Mouse (Mus musculus): ENCODE results near the gene Qk. TPM values are rescaled to one million over a fixed set of nuclear protein-coding genes. Genes with fewer than 3 reads are reported as not detected.
A peak's percentile ranks its signal among the peaks of the same experiment; 100 is the strongest.

Gene Qk
- 45.6 and 48.1 TPM in 2 replicates for polyA plus RNA-seq (2015; fragmentation: Nextera tagmentation; extraction: Ambion mirVana)

GRCm38 (mm10) chr17:10319685-10320455 is at the start of gene Qk:
Qk (minus strand) TSS chr17:10319854.
- Histone ChIP-seq H3K4me1 (replicated peaks) (peaks cover 36% of the 10 kb centered on the region), H3K27ac (replicated peaks) (peak within 1 kb of the TSS; percentile 99), H3K4me2 (peak within 1 kb of the TSS; percentile 68), H3K9ac (peak within 1 kb of the TSS; percentile 100), H3K4me3 (peak within 1 kb of the TSS; percentile 94), H3K9me3 (no peaks in the 10 kb centered on the region), H3K27me3 (no peaks in the 10 kb centered on the region), H3K36me3 (no peaks in the 10 kb centered on the region)
- WGBS = under 1% methylated on average over 86 of the region's 86 CpGs
- ATAC-seq (ENCODE audit: low read depth) = peak; percentile 87

GRCm38 (mm10) chr17:10367044-10367443 is 47.4 kb upstream of the Qk start:
- ATAC-seq (ENCODE audit: low read depth) = no peak
- no peaks in the 10 kb centered on the region for H3K36me3 ChIP-seq
- no peaks in the 10 kb centered on the region for H3K4me1 ChIP-seq (replicated peaks)
- no peaks in the 10 kb centered on the region for H3K27me3 ChIP-seq
- H3K4me3 ChIP-seq = no peak overlapping the region
- H3K9ac ChIP-seq = no peak overlapping the region
- H3K9me3 ChIP-seq = no peaks in the 10 kb centered on the region
- 83% methylated on average over 5 of the region's 5 CpGs for WGBS
- no peak overlapping the region for H3K27ac ChIP-seq (replicated peaks)
- H3K4me2 ChIP-seq = no peak overlapping the region

GRCm38 (mm10) chr17:10366577-10366976 is 46.9 kb upstream of the Qk start:
- 82% methylated on average over 4 of the region's 4 CpGs for WGBS
- no peak overlapping the region for H3K4me3 ChIP-seq

GRCm38 (mm10) chr17:10365501-10366482 is 46.1 kb upstream of the Qk start:
- no peak overlapping the region for H3K27ac ChIP-seq (replicated peaks)

More at GRCm38 (mm10) chr17:10366577-10366976, 46.9 kb upstream of the Qk start:
- Histone ChIP-seq H3K36me3 (no peaks in the 10 kb centered on the region), H3K27me3 (no peaks in the 10 kb centered on the region), H3K4me1 (replicated peaks) (no peaks in the 10 kb centered on the region), H3K9me3 (no peaks in the 10 kb centered on the region), H3K27ac (replicated peaks) (no peak overlapping the region), H3K4me2 (no peak overlapping the region), H3K9ac (no peak overlapping the region)
- ATAC-seq (ENCODE audit: low read depth) = no peak

GRCm38 (mm10) chr17:10363151-10363550 is 43.5 kb upstream of the Qk start:
- no peak overlapping the region for H3K4me2 ChIP-seq
- H3K27me3 ChIP-seq = no peaks in the 10 kb centered on the region
- H3K9me3 ChIP-seq = no peaks in the 10 kb centered on the region
- H3K36me3 ChIP-seq = no peaks in the 10 kb centered on the region
- ATAC-seq (ENCODE audit: low read depth) = no peak
- no peak overlapping the region for H3K9ac ChIP-seq
- H3K27ac ChIP-seq (replicated peaks) = no peak overlapping the region
- WGBS = 93% methylated on average over 3 of the region's 3 CpGs
- no peaks in the 10 kb centered on the region for H3K4me1 ChIP-seq (replicated peaks)
- no peak overlapping the region for H3K4me3 ChIP-seq

More at GRCm38 (mm10) chr17:10365501-10366482, 46.1 kb upstream of the Qk start:
- no peak overlapping the region for H3K9ac ChIP-seq
- H3K4me3 ChIP-seq = no peak overlapping the region
- WGBS = 74% methylated on average over 13 of the region's 13 CpGs
- no peaks in the 10 kb centered on the region for H3K36me3 ChIP-seq
- no peaks in the 10 kb centered on the region for H3K27me3 ChIP-seq
- no peaks in the 10 kb centered on the region for H3K4me1 ChIP-seq (replicated peaks)
- ATAC-seq (ENCODE audit: low read depth) = no peak
- H3K4me2 ChIP-seq = no peak overlapping the region
- no peaks in the 10 kb centered on the region for H3K9me3 ChIP-seq

- Histone ChIP-seq H3K4me1 (replicated peaks) (0 out of 2 replicates have a peak, but pooled peaks cover 3% of the 10 kb centered on the region), H3K9me3 (no peaks in the 10 kb centered on the region), H3K4me2 (no peak overlapping the region), H3K27ac (replicated peaks) (no peak overlapping the region), H3K9ac (no peak overlapping the region), H3K27me3 (no peaks in the 10 kb centered on the region), H3K4me3 (no peak overlapping the region), H3K36me3 (no peaks in the 10 kb centered on the region)
- ATAC-seq (ENCODE audit: low read depth) = no peak
- 97% methylated on average over 7 of the region's 7 CpGs for WGBS
These were observed 42.2 kb upstream of the Qk start for GRCm38 (mm10) chr17:10361882-10362291.

- peaks cover 6% of the 10 kb centered on the region; the same call in 1 of the 2 replicates for H3K4me1 ChIP-seq (replicated peaks)
- H3K27ac ChIP-seq (replicated peaks) = no peak overlapping the region
- no peak overlapping the region for H3K9ac ChIP-seq
- no peaks in the 10 kb centered on the region for H3K27me3 ChIP-seq
- WGBS = 84% methylated on average over 4 of the region's 4 CpGs
- no peak for ATAC-seq (ENCODE audit: low read depth)
- H3K36me3 ChIP-seq = no peaks in the 10 kb centered on the region
- H3K4me3 ChIP-seq = no peak overlapping the region
- no peak overlapping the region for H3K4me2 ChIP-seq
- H3K9me3 ChIP-seq = no peaks in the 10 kb centered on the region
These were observed 41.1 kb upstream of the Qk start for GRCm38 (mm10) chr17:10360738-10361137.

- Histone ChIP-seq H3K4me1 (replicated peaks) (peaks cover 9% of the 10 kb centered on the region; the same call in 1 of the 2 replicates), H3K36me3 (no peaks in the 10 kb centered on the region), H3K27me3 (no peaks in the 10 kb centered on the region), H3K4me2 (no peak overlapping the region), H3K9ac (no peak overlapping the region), H3K9me3 (no peaks in the 10 kb centered on the region), H3K4me3 (no peak overlapping the region), H3K27ac (replicated peaks) (no peak overlapping the region)
- 79% methylated on average over 14 of the region's 14 CpGs for WGBS
- ATAC-seq (ENCODE audit: low read depth) = no peak
These were observed 39.8 kb upstream of the Qk start for GRCm38 (mm10) chr17:10359466-10359865.

- Histone ChIP-seq H3K9ac (no peak overlapping the region), H3K9me3 (no peaks in the 10 kb centered on the region), H3K4me3 (no peak overlapping the region), H3K4me1 (replicated peaks) (peaks cover 9% of the 10 kb centered on the region; the same call in 1 of the 2 replicates), H3K27ac (replicated peaks) (no peak overlapping the region), H3K27me3 (no peaks in the 10 kb centered on the region), H3K36me3 (no peaks in the 10 kb centered on the region), H3K4me2 (no peak overlapping the region)
- 58% methylated on average over 12 of the region's 12 CpGs for WGBS
- no peak for ATAC-seq (ENCODE audit: low read depth)
These were observed 37.7 kb upstream of the Qk start for GRCm38 (mm10) chr17:10357348-10357747.

- H3K4me1 ChIP-seq (replicated peaks) = peaks cover 9% of the 10 kb centered on the region; the same call in 1 of the 2 replicates
- no peak for ATAC-seq (ENCODE audit: low read depth)
- 58% methylated on average over 6 of the region's 6 CpGs for WGBS
- H3K4me2 ChIP-seq = no peak overlapping the region
- no peak overlapping the region for H3K9ac ChIP-seq
- no peaks in the 10 kb centered on the region for H3K9me3 ChIP-seq
- no peaks in the 10 kb centered on the region for H3K27me3 ChIP-seq
- no peak overlapping the region for H3K27ac ChIP-seq (replicated peaks)
- H3K36me3 ChIP-seq = no peaks in the 10 kb centered on the region
- H3K4me3 ChIP-seq = no peak overlapping the region
These were observed 36.6 kb upstream of the Qk start for GRCm38 (mm10) chr17:10356294-10356693.

GRCm38 (mm10) chr17:10355746-10356145 is 36.1 kb upstream of the Qk start:
- H3K36me3 ChIP-seq = no peaks in the 10 kb centered on the region
- no peak for ATAC-seq (ENCODE audit: low read depth)

GRCm38 (mm10) chr17:10338286-10338685 is 18.6 kb upstream of the Qk start:
- Histone ChIP-seq H3K4me3 (no peak overlapping the region), H3K4me1 (replicated peaks) (peaks cover 42% of the 10 kb centered on the region), H3K9ac (no peak overlapping the region), H3K4me2 (no peak overlapping the region), H3K9me3 (no peaks in the 10 kb centered on the region), H3K27ac (replicated peaks) (no peak overlapping the region), H3K27me3 (no peaks in the 10 kb centered on the region; the same call in 1 of the 2 replicates), H3K36me3 (no peaks in the 10 kb centered on the region)
- no peak for ATAC-seq (ENCODE audit: low read depth)
- WGBS = 70% methylated on average over 10 of the region's 10 CpGs

More at GRCm38 (mm10) chr17:10355746-10356145, 36.1 kb upstream of the Qk start:
- 30% methylated on average over 8 of the region's 8 CpGs for WGBS
- H3K9me3 ChIP-seq = no peaks in the 10 kb centered on the region
- no peak overlapping the region for H3K27ac ChIP-seq (replicated peaks)
- H3K4me2 ChIP-seq = no peak overlapping the region
- no peak overlapping the region for H3K9ac ChIP-seq
- no peak overlapping the region for H3K4me3 ChIP-seq
- no peaks in the 10 kb centered on the region for H3K27me3 ChIP-seq
- peaks cover 9% of the 10 kb centered on the region; the same call in 1 of the 2 replicates for H3K4me1 ChIP-seq (replicated peaks)

Data from neural tube, embryonic 13.5 days (tissue).